Mouse (Mus musculus) midbrain, postnatal 0 days (tissue): ENCODE results near the gene Samd10. TPM values are rescaled to one million over a fixed set of nuclear protein-coding genes. Genes with fewer than 3 reads are reported as not detected.

Experiments used
- ATAC-seq: fragments of 200-750 bp; cut with Nextera tagmentation; 2 replicates; pipeline ENCODE4 v1.8.0; 2017; ENCODE audit warnings: moderate number of reproducible peaks, mild to moderate bottlenecking, moderate TSS enrichment, moderate library complexity; ENCODE audit not compliant: low FRiP score
- DNase-seq: peaks from one replicate; pipeline ENCODE4 v3.0.0-alpha.2; 2015; ENCODE audit warnings: low spot score
- H3K27ac ChIP-seq: fragments of 300-500 bp; sonication (generic); 2 replicates; pipeline ENCODE4 v1.5.1; 2014; ENCODE audit warnings: low read depth, mild to moderate bottlenecking, low read length, mixed read lengths
- H3K27me3 ChIP-seq: fragments of 300-500 bp; sonication (generic); 2 replicates; pipeline ENCODE4 v1.6.1; 2014; ENCODE audit warnings: low read length, control low read depth, mixed read lengths; ENCODE audit not compliant: insufficient read depth
- H3K36me3 ChIP-seq: fragments of 300-500 bp; sonication (generic); 2 replicates; pipeline ENCODE4 v1.6.1; 2014; ENCODE audit warnings: low read length, control low read depth, mixed read lengths; ENCODE audit not compliant: insufficient read depth
- H3K4me1 ChIP-seq: fragments of 300-500 bp; sonication (generic); 2 replicates; pipeline ENCODE4 v1.6.1; 2014; ENCODE audit warnings: mild to moderate bottlenecking, control low read depth, antibody characterized with exemption, low read length, mixed read lengths; ENCODE audit not compliant: insufficient read depth
- H3K4me2 ChIP-seq: fragments of 300-500 bp; sonication (generic); 2 replicates; pipeline ENCODE4 v1.6.1; 2014; ENCODE audit warnings: low read depth, mild to moderate bottlenecking, low read length, mixed read lengths; ENCODE audit not compliant: poor library complexity, severe bottlenecking
- H3K4me3 ChIP-seq: fragments of 300-500 bp; sonication (generic); 2 replicates; pipeline ENCODE4 v1.5.1; 2014; ENCODE audit warnings: low read depth, mild to moderate bottlenecking, low read length, moderate library complexity
- H3K9ac ChIP-seq: fragments of 300-500 bp; sonication (generic); replicated peaks from 2 replicates; pipeline ENCODE4 v1.6.1; 2014; ENCODE audit warnings: mild to moderate bottlenecking, low read length, moderate library complexity, mixed read lengths; ENCODE audit not compliant: poor library complexity, severe bottlenecking
- H3K9me3 ChIP-seq: fragments of 300-500 bp; sonication (generic); 2 replicates; pipeline ENCODE4 v1.6.1; 2016; ENCODE audit warnings: low read length, control low read depth
- CTCF ChIP-seq: IDR thresholded peaks from 2 replicates; pipeline ENCODE4 v1.5.1; 2016; ENCODE audit warnings: antibody characterized with exemption, mild to moderate bottlenecking
- WGBS: fragments of 180-500 bp; shearing (Covaris S2); extraction: QIAGEN DNeasy Blood & Tissue Kit; methylation state at CpG from one replicate; pipeline ENCODE4 v1.1.7; 2014; 5-methylcytosine and 5-hydroxymethylcytosine counted together
- polyA plus RNA-seq: library from polyadenylated mRNA; unstranded; fragments of >200 nt; fragmentation: Nextera tagmentation; extraction: Ambion mirVana; gene quantifications from 2 replicates; pipeline ENCODE4 v1.2.1, GENCODE M21; 2015
- total RNA-seq: library from RNA; depleted of rRNA; stranded (reverse); fragments of >200 nt; gene quantifications from 2 replicates; pipeline ENCODE4 v1.2.3, GENCODE M21; 2014

Samd10 gene
- total and polyA plus RNA-seq, 2 experiments from 2014 or later: 140 to 174 TPM

DNA sequence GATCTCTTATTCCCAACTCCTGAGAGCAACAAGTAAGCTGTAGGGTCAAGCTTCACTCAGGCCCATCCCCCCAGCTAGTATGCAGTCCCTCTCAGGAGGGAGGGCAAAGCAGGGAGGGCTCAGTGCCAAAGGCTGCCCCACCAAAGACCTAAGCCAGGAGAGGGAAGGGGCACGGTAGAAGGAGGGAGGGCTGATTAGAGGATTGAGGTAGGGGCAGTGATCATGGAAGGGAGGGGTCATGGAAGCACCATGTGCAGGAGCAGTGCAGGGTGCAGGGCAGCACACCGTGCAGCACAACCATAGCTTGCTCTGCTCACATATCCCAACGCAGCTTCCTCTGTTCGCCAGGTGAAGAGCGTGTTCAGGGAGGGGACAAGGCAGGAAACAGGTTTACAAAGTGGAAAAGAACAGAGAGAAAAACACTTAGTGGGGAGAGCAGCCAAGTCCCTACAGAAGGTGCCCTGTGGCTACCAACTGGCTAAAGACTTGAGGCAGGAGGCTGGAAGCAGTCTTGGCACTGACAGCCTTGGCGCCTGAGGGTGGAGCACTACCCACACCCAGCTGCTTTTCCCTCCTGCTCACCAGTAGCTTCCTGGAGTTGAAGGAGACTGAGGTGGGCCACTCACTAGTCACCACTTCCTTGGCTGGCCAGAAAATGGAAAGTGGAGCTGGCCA is 28.0 kb downstream of the Samd10 start:
- ATAC-seq (no peak), DNase-seq (no peak)
- Histone ChIP-seq H3K4me3 (no peak overlapping the region), H3K9ac (no peak overlapping the region), H3K27me3 (no peaks in the 10 kb centered on the region), H3K27ac (no peak overlapping the region), H3K4me1 (no peaks in the 10 kb centered on the region), H3K36me3 (peaks cover 14% of the 10 kb centered on the region), H3K9me3 (no peaks in the 10 kb centered on the region), H3K4me2 (no peak overlapping the region)
- no peak for TF ChIP-seq CTCF
- WGBS: 62% methylated on average over 6 of the region's 6 CpGs

- H3K36me3 ChIP-seq: peaks cover 14% of the 10 kb centered on the region
- DNase-seq: no peak
- 90% methylated on average over 8 of the region's 8 CpGs for WGBS
- H3K27ac ChIP-seq: no peak overlapping the region
- H3K9ac ChIP-seq: no peak overlapping the region
- H3K9me3 ChIP-seq: no peaks in the 10 kb centered on the region
- H3K4me2 ChIP-seq: no peak overlapping the region
- no peak overlapping the region for H3K4me3 ChIP-seq
- no peaks in the 10 kb centered on the region for H3K4me1 ChIP-seq
- TF ChIP-seq CTCF: no peak
- no peaks in the 10 kb centered on the region for H3K27me3 ChIP-seq
- no peak for ATAC-seq
Measured at GRCm38 (mm10) chr2:181570375-181570774, 28.6 kb downstream of the Samd10 start.

GRCm38 (mm10) chr2:181569856-181570255 is 29.2 kb downstream of the Samd10 start:
- H3K27ac ChIP-seq: no peak overlapping the region
- H3K4me3 ChIP-seq: no peak overlapping the region
- ATAC-seq: no peak
- TF ChIP-seq CTCF: no peak
- DNase-seq: no peak
- no peak overlapping the region for H3K9ac ChIP-seq
- no peak overlapping the region for H3K4me2 ChIP-seq
- no peaks in the 10 kb centered on the region for H3K27me3 ChIP-seq
- no peaks in the 10 kb centered on the region for H3K9me3 ChIP-seq
- H3K36me3 ChIP-seq: peaks cover 14% of the 10 kb centered on the region
- no peaks in the 10 kb centered on the region for H3K4me1 ChIP-seq
- WGBS: 94% methylated on average over 10 of the region's 10 CpGs

GRCm38 (mm10) chr2:181568272-181569008 is 30.6 kb downstream of the Samd10 start:
- H3K9ac ChIP-seq: no peak overlapping the region
- H3K4me3 ChIP-seq: no peak overlapping the region
- DNase-seq (peak; percentile 19), ATAC-seq (no peak)
- peaks cover 5% of the 10 kb centered on the region for H3K36me3 ChIP-seq
- H3K27me3 ChIP-seq: no peaks in the 10 kb centered on the region
- H3K9me3 ChIP-seq: no peaks in the 10 kb centered on the region
- H3K27ac ChIP-seq: no peak overlapping the region
- peak; percentile 57 for TF ChIP-seq CTCF
- WGBS: 85% methylated on average over 7 of the region's 7 CpGs
- no peak overlapping the region for H3K4me2 ChIP-seq
- no peaks in the 10 kb centered on the region for H3K4me1 ChIP-seq

DNA sequence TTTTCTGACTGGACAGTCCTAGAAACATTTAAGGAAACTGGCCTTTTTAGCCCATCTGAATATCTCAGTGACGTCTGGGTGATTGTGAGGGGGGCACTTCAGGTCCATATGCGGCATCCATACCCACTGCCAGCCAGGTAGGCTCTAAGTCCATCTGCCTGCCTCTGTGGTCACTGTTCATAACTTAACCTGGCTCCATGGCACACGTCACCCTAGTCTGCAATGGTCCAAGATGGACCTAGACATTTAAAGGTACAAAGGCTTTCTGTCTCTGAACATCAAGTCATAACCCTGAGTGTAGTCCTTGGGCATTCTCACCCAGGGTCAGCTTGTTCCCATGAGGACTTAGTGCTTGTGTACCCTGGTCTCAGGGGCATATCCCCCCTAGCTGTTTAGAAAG is 31.7 kb downstream of the Samd10 start:
- H3K4me2 ChIP-seq: no peak overlapping the region
- WGBS: 93% methylated on average over 3 of the region's 3 CpGs
- no peak overlapping the region for H3K9ac ChIP-seq
- no peak overlapping the region for H3K27ac ChIP-seq
- no peaks in the 10 kb centered on the region for H3K4me1 ChIP-seq
- ATAC-seq (no peak), DNase-seq (no peak)
- no peaks in the 10 kb centered on the region for H3K9me3 ChIP-seq
- H3K36me3 ChIP-seq: no peaks in the 10 kb centered on the region
- no peak overlapping the region for H3K4me3 ChIP-seq
- TF ChIP-seq CTCF: no peak
- no peaks in the 10 kb centered on the region for H3K27me3 ChIP-seq

GRCm38 (mm10) chr2:181553772-181554171 is 45.2 kb downstream of the Samd10 start:
- DNase-seq (no peak), ATAC-seq (no peak)
- Histone ChIP-seq H3K4me2 (no peak overlapping the region), H3K9ac (no peak overlapping the region), H3K27ac (no peak overlapping the region), H3K27me3 (no peaks in the 10 kb centered on the region), H3K36me3 (peaks cover 39% of the 10 kb centered on the region), H3K4me1 (no peaks in the 10 kb centered on the region), H3K4me3 (no peak overlapping the region), H3K9me3 (no peaks in the 10 kb centered on the region)
- TF ChIP-seq CTCF: no peak
